Mouse (Mus musculus) heart, embryonic 16.5 days (tissue): Measurements from ENCODE around the gene Huwe1. TPM values are rescaled to one million over a fixed set of nuclear protein-coding genes. Genes with fewer than 3 reads are reported as not detected.
A peak's percentile ranks its signal among the peaks of the same experiment; 100 is the strongest.

Experiments used
- ATAC-seq: fragments of 200-750 bp; cut with Nextera tagmentation; replicated peaks from 2 replicates; pipeline ENCODE4 v1.8.0; 2017; ENCODE audit warnings: moderate number of reproducible peaks; ENCODE audit not compliant: insufficient read depth, low FRiP score; ENCODE audit errors: extremely low read depth
- H3K27ac ChIP-seq: fragments of 300-500 bp; sonication (generic); 2 replicates; pipeline ENCODE4 v1.5.1; 2014; ENCODE audit warnings: mild to moderate bottlenecking, low read length, control low read depth, moderate library complexity
- H3K27me3 ChIP-seq: fragments of 300-500 bp; sonication (generic); 2 replicates; pipeline ENCODE4 v1.6.1; 2014; ENCODE audit warnings: low read length, mixed read lengths; ENCODE audit not compliant: control insufficient read depth, insufficient read depth
- H3K36me3 ChIP-seq: fragments of 300-500 bp; sonication (generic); 2 replicates; pipeline ENCODE4 v1.6.1; 2014; ENCODE audit not compliant: control insufficient read depth, insufficient read depth
- H3K4me1 ChIP-seq: fragments of 300-500 bp; sonication (generic); 2 replicates; pipeline ENCODE4 v1.6.1; 2014; ENCODE audit warnings: low read length, mixed read lengths; ENCODE audit not compliant: control insufficient read depth, insufficient read depth
- H3K4me2 ChIP-seq: fragments of 300-500 bp; sonication (generic); 2 replicates; pipeline ENCODE4 v1.6.1; 2014; ENCODE audit warnings: low read depth, mild to moderate bottlenecking, control low read depth, low read length
- H3K4me3 ChIP-seq: fragments of 300-500 bp; sonication (generic); 2 replicates; pipeline ENCODE4 v1.5.1; 2014; ENCODE audit warnings: mild to moderate bottlenecking, control low read depth, low read length
- H3K9ac ChIP-seq: fragments of 300-500 bp; sonication (generic); 2 replicates; pipeline ENCODE4 v1.6.1; 2014; ENCODE audit warnings: low read length, control low read depth
- H3K9me3 ChIP-seq: fragments of 300-500 bp; sonication (generic); replicated peaks from 2 replicates; pipeline ENCODE4 v1.6.1; 2016; ENCODE audit warnings: low read length; ENCODE audit not compliant: control insufficient read depth
- WGBS: fragments of 180-500 bp; shearing (Covaris S2); extraction: QIAGEN DNeasy Blood & Tissue Kit; methylation state at CpG from one replicate; pipeline ENCODE4 v1.1.7; 2014; 5-methylcytosine and 5-hydroxymethylcytosine counted together
- polyA plus RNA-seq: library from polyadenylated mRNA; unstranded; fragments of >200 nt; fragmentation: Nextera tagmentation; extraction: Ambion mirVana; gene quantifications from 2 replicates; pipeline ENCODE4 v1.2.1, GENCODE M21; 2015

The Huwe1 gene
- polyA plus RNA-seq, 1 experiment from 2014 or later, result 34.2 TPM

DNA sequence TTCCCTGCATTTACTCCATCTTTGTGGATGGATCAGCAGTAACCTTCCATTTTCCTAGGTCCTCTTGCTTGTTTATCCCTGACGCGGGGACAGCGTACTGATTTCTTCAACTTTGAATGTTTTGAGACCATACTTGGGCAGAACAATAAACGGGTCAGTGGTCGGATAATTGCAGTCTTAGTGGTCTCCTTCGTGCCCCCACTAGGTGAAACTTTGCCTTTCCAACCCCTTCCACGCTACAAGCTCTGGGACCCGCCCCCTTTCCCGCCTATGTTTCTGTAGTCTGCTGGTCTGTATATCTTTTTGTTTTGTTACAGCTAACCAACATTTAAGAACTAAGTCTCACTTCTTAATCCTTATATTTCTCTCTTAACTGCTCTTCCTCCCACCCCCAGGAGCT, 3.8 kb downstream of the Huwe1 start:
- H3K36me3 ChIP-seq, result no peaks in the 10 kb centered on the region
- ATAC-seq, result no peak
- H3K9me3 ChIP-seq, result no peaks in the 10 kb centered on the region
- H3K9ac ChIP-seq, result peak overlapping the region; percentile 76
- H3K4me1 ChIP-seq, result peaks cover 2% of the 10 kb centered on the region; the same call in 1 of the 2 replicates
- peak overlapping the region; percentile 77 for H3K4me2 ChIP-seq
- H3K27me3 ChIP-seq, result no peaks in the 10 kb centered on the region
- peak overlapping the region; percentile 62 for H3K4me3 ChIP-seq
- WGBS, result 13% methylated on average over 9 of the region's 9 CpGs
- H3K27ac ChIP-seq, result peak overlapping the region; percentile 92

DNA sequence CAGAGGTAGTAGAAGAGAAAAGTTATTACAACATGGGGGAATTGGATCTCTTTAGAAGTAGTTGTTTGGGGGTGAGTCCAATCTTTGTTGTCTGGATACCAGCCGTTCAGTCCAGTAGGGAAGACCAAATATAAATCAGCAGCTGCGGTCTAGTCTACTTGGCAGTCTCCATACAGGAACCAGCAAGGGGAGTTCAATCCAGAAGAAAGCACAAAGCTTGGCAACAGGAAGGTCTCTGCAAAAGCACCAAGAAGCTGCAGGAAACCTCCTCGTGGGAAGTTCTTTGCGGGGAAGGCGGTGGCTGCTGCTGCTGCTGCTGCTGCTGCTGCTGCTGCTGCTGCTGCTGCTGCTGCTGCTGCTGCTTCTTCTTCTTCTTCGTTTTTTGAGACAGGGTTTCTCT, 10.9 kb downstream of the Huwe1 start:
- 71% methylated on average over 6 of the region's 6 CpGs for WGBS
- Histone ChIP-seq H3K9ac (no peak overlapping the region), H3K4me3 (no peak overlapping the region), H3K9me3 (no peaks in the 10 kb centered on the region), H3K36me3 (no peaks in the 10 kb centered on the region), H3K27ac (no peak overlapping the region), H3K4me1 (no peaks in the 10 kb centered on the region), H3K4me2 (no peak overlapping the region), H3K27me3 (no peaks in the 10 kb centered on the region)
- ATAC-seq, result no peak

DNA sequence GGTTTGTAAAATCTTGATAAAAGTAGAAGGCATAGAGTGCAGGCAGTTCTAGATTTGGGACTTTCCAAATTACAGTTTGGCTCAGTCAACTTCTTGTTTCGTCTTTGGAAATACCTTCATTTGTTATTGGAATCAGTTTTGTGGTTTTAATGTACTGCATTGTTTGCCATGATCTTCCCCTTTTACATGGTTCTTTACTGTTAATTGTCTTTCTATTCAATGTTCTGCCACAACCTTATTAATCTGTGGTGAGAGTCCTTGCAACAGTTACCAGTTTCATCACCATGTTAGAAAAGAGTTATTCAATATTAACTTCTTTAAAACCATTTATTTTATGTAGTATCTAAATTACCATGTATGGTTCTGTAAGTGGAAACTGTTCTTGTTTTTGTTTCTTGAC, 13.0 kb downstream of the Huwe1 start:
- Histone ChIP-seq H3K4me2 (no peak overlapping the region), H3K27ac (no peak overlapping the region), H3K4me1 (no peaks in the 10 kb centered on the region), H3K9ac (no peak overlapping the region), H3K27me3 (no peaks in the 10 kb centered on the region), H3K36me3 (no peaks in the 10 kb centered on the region), H3K4me3 (no peak overlapping the region), H3K9me3 (no peaks in the 10 kb centered on the region)
- no peak for ATAC-seq
- 85% methylated on average over 1 of the region's 1 CpGs for WGBS

DNA sequence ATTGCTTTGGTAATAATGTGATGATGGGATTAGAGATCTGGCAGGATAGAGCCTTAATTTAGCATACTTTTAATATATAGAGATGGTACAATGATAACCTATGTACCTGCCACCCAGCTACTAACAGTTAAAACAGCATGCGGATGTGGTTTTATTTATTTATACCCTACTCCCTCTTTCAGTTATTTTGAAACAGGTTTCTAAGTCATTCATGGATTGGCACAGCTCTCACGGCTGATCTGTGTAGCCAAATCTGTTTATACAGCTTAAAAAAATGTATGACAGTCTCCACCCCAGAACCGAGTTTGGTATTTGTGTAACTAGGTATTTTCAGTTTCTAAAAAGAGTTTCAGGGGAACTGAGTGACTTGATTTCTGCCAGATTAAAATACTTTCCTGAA, 17.1 kb downstream of the Huwe1 start:
- Histone ChIP-seq H3K4me3 (no peak overlapping the region), H3K36me3 (no peaks in the 10 kb centered on the region), H3K9me3 (no peaks in the 10 kb centered on the region), H3K9ac (no peak overlapping the region), H3K27me3 (no peaks in the 10 kb centered on the region), H3K27ac (no peak overlapping the region), H3K4me2 (no peak overlapping the region), H3K4me1 (no peaks in the 10 kb centered on the region)
- no peak for ATAC-seq
- 80% methylated on average over 3 of the region's 3 CpGs for WGBS

DNA sequence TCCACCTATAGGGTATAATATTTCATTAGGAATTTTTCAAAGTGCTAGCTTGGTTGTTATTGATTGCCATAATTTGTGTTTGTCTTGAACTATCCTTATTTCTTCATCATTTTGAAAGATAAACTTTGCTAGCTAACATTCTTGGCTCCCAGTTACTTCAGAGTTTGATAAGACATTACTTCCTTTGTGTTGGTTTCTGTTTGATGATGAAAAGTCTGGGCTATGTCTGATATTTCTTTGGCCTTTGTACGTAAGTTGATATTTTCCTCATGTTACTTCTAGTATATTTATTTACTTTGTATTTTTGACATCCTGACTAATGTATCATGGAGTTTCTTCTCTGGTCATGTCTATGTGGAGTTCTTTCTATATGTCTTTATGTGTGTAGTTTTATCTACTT, 28.4 kb downstream of the Huwe1 start:
- Histone ChIP-seq H3K9ac (no peak overlapping the region), H3K9me3 (no peaks in the 10 kb centered on the region), H3K36me3 (peaks cover 3% of the 10 kb centered on the region; the same call in 1 of the 2 replicates), H3K27ac (no peak overlapping the region), H3K4me1 (peaks cover 5% of the 10 kb centered on the region), H3K4me2 (no peak overlapping the region), H3K4me3 (no peak overlapping the region), H3K27me3 (no peaks in the 10 kb centered on the region)
- 84% methylated on average over 1 of the region's 1 CpGs for WGBS
- no peak for ATAC-seq

DNA sequence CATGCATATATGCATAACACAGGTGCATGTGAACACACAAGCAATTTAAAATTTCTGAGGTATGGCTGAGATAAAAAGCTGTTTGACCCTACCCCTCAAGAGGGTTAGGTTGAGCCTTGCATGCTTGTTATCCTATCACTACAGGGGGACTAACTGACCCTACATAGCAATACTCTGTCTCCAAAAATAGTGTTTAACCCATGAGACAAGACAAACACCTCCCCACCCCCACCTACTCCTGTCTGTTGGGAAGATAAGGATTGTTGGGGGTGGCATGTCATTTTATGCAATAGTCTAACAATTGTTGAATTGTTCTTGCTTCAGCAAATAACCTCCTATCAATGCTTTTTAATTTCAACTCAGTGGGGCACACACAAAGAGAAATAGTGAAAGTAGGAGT, 30.7 kb downstream of the Huwe1 start:
- H3K4me3 ChIP-seq, result no peak overlapping the region

DNA sequence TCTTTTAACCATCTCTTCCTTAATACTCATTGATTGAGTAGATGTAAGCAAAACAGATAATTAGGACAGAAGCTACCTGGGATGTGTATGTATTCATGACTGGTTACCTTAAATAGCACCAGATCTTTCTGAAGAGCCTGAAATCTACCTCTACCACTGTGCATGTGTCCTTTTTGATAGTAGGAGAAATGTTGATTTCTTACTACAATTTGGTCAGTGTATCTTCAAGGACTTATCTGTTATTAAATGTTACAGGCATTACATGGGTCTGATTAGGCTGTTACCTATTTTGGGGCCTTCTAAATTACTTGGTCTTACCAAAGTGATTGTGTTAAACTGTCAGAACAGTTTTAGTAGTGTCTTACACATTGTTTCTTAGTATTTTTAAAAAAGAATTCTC, 32.4 kb downstream of the Huwe1 start:
- no peaks in the 10 kb centered on the region for H3K9me3 ChIP-seq
- no peak overlapping the region for H3K4me3 ChIP-seq

More for the DNA sequence above, 30.7 kb downstream of the Huwe1 start:
- no peaks in the 10 kb centered on the region for H3K27me3 ChIP-seq
- H3K36me3 ChIP-seq, result no peaks in the 10 kb centered on the region
- H3K9ac ChIP-seq, result no peak overlapping the region
- H3K4me2 ChIP-seq, result no peak overlapping the region
- peaks cover 5% of the 10 kb centered on the region for H3K4me1 ChIP-seq
- H3K9me3 ChIP-seq, result no peaks in the 10 kb centered on the region
- no peak overlapping the region for H3K27ac ChIP-seq
- no peak for ATAC-seq

DNA sequence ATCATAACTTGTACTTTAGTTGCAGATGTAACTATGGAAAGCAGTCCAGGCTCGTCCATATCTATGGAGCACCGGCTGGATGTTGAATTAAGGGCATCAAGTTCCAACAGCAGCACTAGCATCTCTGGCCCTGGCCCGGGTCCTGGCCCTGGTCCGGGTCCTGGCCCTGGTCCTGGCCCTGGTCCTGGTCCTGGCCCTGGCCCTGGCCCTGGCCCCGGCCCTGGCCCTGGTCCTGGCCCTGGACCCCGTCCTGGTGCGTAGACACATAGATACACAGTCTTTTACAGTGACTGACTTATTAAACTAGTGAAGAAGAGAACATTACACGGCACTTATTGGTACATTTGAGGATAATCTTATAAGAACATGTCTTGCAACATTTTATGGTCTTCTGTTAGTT, 58.8 kb downstream of the Huwe1 start:
- Histone ChIP-seq H3K4me1 (no peaks in the 10 kb centered on the region), H3K27me3 (no peaks in the 10 kb centered on the region), H3K9ac (no peak overlapping the region), H3K4me3 (no peak overlapping the region), H3K36me3 (peaks cover 8% of the 10 kb centered on the region), H3K4me2 (no peak overlapping the region), H3K9me3 (no peaks in the 10 kb centered on the region), H3K27ac (no peak overlapping the region)
- 86% methylated on average over 8 of the region's 8 CpGs for WGBS
- no peak for ATAC-seq

More for the DNA sequence above, 32.4 kb downstream of the Huwe1 start:
- no peaks in the 10 kb centered on the region for H3K36me3 ChIP-seq
- no peak overlapping the region for H3K9ac ChIP-seq
- no peak for ATAC-seq
- no peak overlapping the region for H3K27ac ChIP-seq
- H3K4me1 ChIP-seq, result peaks cover 5% of the 10 kb centered on the region
- no peak overlapping the region for H3K4me2 ChIP-seq
- H3K27me3 ChIP-seq, result no peaks in the 10 kb centered on the region

DNA sequence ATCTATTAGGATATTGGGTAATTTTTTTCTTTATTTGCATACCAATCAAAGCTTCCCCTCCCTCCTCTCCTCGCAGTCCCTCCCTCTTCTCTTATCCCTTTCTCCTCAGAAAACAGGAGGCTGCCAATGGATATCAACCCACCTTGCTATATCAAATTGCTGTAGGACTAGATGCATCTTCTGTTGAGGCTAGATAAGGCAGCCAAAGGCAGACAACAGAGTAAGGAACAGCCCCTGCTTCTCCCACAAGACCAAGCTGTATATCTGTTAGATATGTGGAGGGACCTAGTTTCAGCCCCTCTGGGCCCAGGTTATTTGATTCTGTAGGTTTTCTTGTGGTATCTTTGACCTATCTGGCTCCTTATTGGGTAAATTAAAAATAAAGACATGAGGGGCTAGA, 110.1 kb downstream of the Huwe1 start:
- no peak overlapping the region for H3K9ac ChIP-seq
- H3K4me1 ChIP-seq, result no peaks in the 10 kb centered on the region
- peaks cover 38% of the 10 kb centered on the region for H3K36me3 ChIP-seq
- no peak overlapping the region for H3K4me3 ChIP-seq
- no peak for ATAC-seq
- H3K27ac ChIP-seq, result no peak overlapping the region
- WGBS, result 76% methylated on average over 1 of the region's 1 CpGs
- H3K4me2 ChIP-seq, result no peak overlapping the region
- no peaks in the 10 kb centered on the region for H3K9me3 ChIP-seq
- no peaks in the 10 kb centered on the region for H3K27me3 ChIP-seq

DNA sequence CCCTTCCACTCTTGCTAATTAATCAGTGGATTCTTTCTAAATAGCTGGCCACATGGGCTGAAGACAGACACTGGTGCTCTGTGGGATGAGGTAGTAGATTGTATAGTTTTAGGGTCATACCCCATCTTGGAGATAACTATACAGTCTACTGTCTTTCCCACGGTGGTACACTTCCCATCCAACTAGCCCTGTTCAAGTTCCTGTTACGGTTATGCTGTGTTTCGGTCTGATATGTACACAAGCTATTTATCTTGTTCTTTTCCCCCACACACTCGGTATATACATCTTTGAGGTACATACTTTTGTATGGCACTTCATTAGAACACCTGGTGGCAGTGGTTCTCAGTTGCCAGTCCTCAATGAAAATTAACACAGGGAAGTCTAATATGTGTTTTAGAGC, 111.7 kb downstream of the Huwe1 start:
- Histone ChIP-seq H3K9ac (no peak overlapping the region), H3K9me3 (no peaks in the 10 kb centered on the region), H3K27me3 (no peaks in the 10 kb centered on the region), H3K36me3 (peaks cover 34% of the 10 kb centered on the region), H3K4me2 (no peak overlapping the region), H3K4me1 (no peaks in the 10 kb centered on the region), H3K4me3 (no peak overlapping the region), H3K27ac (no peak overlapping the region)
- 75% methylated on average over 4 of the region's 4 CpGs for WGBS
- no peak for ATAC-seq
